Mouse (Mus musculus) intestine, postnatal 0 days (tissue): ENCODE data around the gene Bcl2l12. TPM values are rescaled to one million over a fixed set of nuclear protein-coding genes. Genes with fewer than 3 reads are reported as not detected.

Experiments
- ATAC-seq: fragments of 200-750 bp; cut with Nextera tagmentation; 2 replicates; pipeline ENCODE4 v1.8.0; 2017; ENCODE audit warnings: mild to moderate bottlenecking, moderate TSS enrichment, moderate library complexity
- H3K27ac ChIP-seq: fragments of 300-500 bp; sonication (generic); 2 replicates; pipeline ENCODE4 v1.5.1; 2014; ENCODE audit warnings: mild to moderate bottlenecking, low read depth, low read length, moderate library complexity
- H3K27me3 ChIP-seq: fragments of 300-500 bp; sonication (generic); replicated peaks from 2 replicates; pipeline ENCODE4 v1.6.1; 2014; ENCODE audit warnings: low read length, mixed read lengths; ENCODE audit not compliant: control insufficient read depth, insufficient read depth
- H3K36me3 ChIP-seq: fragments of 300-500 bp; sonication (generic); 2 replicates; pipeline ENCODE4 v1.6.1; 2014; ENCODE audit warnings: mild to moderate bottlenecking, moderate library complexity; ENCODE audit not compliant: control insufficient read depth, insufficient read depth
- H3K4me1 ChIP-seq: fragments of 300-500 bp; sonication (generic); replicated peaks from 2 replicates; pipeline ENCODE4 v1.6.1; 2014; ENCODE audit warnings: antibody characterized with exemption, low read length, mixed read lengths; ENCODE audit not compliant: control insufficient read depth, insufficient read depth
- H3K4me2 ChIP-seq: fragments of 300-500 bp; sonication (generic); replicated peaks from 2 replicates; pipeline ENCODE4 v1.6.1; 2014; ENCODE audit warnings: low read depth, mild to moderate bottlenecking, moderate library complexity
- H3K4me3 ChIP-seq: fragments of 300-500 bp; sonication (generic); 2 replicates; pipeline ENCODE4 v1.5.1; 2014; ENCODE audit warnings: low read depth, low read length
- H3K9ac ChIP-seq: fragments of 300-500 bp; sonication (generic); 2 replicates; pipeline ENCODE4 v1.6.1; 2014; ENCODE audit warnings: mild to moderate bottlenecking, low read depth, low read length
- H3K9me3 ChIP-seq: fragments of 300-500 bp; sonication (generic); 2 replicates; pipeline ENCODE4 v1.6.1; 2016; ENCODE audit warnings: mixed run types; ENCODE audit not compliant: control insufficient read depth
- CTCF ChIP-seq: sonication (generic); IDR thresholded peaks from 2 replicates; pipeline ENCODE4 v1.5.1; 2016; ENCODE audit warnings: low read depth, mild to moderate bottlenecking, control low read depth, antibody characterized with exemption, moderate library complexity
- WGBS: fragments of 180-500 bp; shearing (Covaris S2); extraction: QIAGEN DNeasy Blood & Tissue Kit; methylation state at CpG from one replicate; pipeline ENCODE4 v1.1.7; 2014; 5-methylcytosine and 5-hydroxymethylcytosine counted together
- polyA plus RNA-seq: library from polyadenylated mRNA; unstranded; fragments of >200 nt; fragmentation: Nextera tagmentation; extraction: Ambion mirVana; gene quantifications from 2 replicates; pipeline ENCODE4 v1.2.1, GENCODE M21; 2015

The Bcl2l12 gene
- 18.3 and 19.6 TPM in 2 replicates for polyA plus RNA-seq

GRCm38 (mm10) chr7:44998501-44998955, at the start of gene Bcl2l12:
Gene Bcl2l12 (minus strand): TSS chr7:44998712.
- H3K9me3 ChIP-seq = no peaks in the 10 kb centered on the region
- peak; percentile 0; the same call in 1 of the 2 replicates for ATAC-seq
- H3K27ac ChIP-seq = peak within 1 kb of the TSS; percentile 83
- peak within 1 kb of the TSS; percentile 74 for H3K9ac ChIP-seq
- WGBS = 2% methylated on average over 18 of the region's 18 CpGs
- 0 out of 2 replicates have a peak, but pooled peaks cover 5% of the 10 kb centered on the region for H3K4me1 ChIP-seq
- no peak for TF ChIP-seq CTCF
- peak within 1 kb of the TSS; percentile 83 for H3K4me3 ChIP-seq
- peak within 1 kb of the TSS; percentile 78 for H3K4me2 ChIP-seq
- H3K36me3 ChIP-seq = peaks cover 46% of the 10 kb centered on the region
- H3K27me3 ChIP-seq = no peaks in the 10 kb centered on the region

DNA sequence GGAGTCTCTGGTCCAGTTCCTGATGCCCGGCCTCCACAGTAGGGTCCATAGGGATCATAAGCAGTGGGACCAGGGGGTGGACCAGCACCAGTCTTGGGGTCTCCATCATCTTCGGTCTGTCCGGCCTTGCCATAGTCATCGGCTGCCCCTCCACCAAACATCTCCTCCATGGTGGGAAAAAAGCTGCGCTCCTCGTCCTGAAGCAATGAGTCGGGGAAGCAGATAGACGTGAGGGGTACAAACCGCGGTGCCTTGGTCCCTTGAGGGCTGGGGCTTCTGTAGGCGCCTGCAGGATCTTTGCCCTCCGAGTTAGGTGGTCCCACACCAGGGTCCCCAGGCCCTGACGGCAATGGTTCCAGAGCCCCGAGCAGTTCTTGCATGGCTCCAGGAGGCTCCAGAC, 49.0 kb upstream of the Bcl2l12 start:
- WGBS = 97% methylated on average over 14 of the region's 14 CpGs
- Histone ChIP-seq H3K27me3 (no peaks in the 10 kb centered on the region), H3K36me3 (peaks cover 71% of the 10 kb centered on the region), H3K9me3 (no peaks in the 10 kb centered on the region), H3K27ac (no peak overlapping the region), H3K9ac (no peak overlapping the region), H3K4me3 (no peak overlapping the region), H3K4me2 (no peak overlapping the region), H3K4me1 (0 out of 2 replicates have a peak, but pooled peaks cover 4% of the 10 kb centered on the region)
- TF ChIP-seq CTCF = no peak
- no peak for ATAC-seq

GRCm38 (mm10) chr7:45046853-45047350, 48.4 kb upstream of the Bcl2l12 start:
- TF ChIP-seq CTCF = no peak
- H3K9me3 ChIP-seq = no peaks in the 10 kb centered on the region
- H3K4me3 ChIP-seq = no peak overlapping the region
- 0 out of 2 replicates have a peak, but pooled peaks cover 4% of the 10 kb centered on the region for H3K4me1 ChIP-seq
- no peaks in the 10 kb centered on the region for H3K27me3 ChIP-seq
- H3K4me2 ChIP-seq = no peak overlapping the region
- H3K27ac ChIP-seq = no peak overlapping the region; the same call in 1 of the 2 replicates
- peaks cover 72% of the 10 kb centered on the region for H3K36me3 ChIP-seq
- H3K9ac ChIP-seq = no peak overlapping the region
- 94% methylated on average over 26 of the region's 26 CpGs for WGBS
- ATAC-seq = no peak

DNA sequence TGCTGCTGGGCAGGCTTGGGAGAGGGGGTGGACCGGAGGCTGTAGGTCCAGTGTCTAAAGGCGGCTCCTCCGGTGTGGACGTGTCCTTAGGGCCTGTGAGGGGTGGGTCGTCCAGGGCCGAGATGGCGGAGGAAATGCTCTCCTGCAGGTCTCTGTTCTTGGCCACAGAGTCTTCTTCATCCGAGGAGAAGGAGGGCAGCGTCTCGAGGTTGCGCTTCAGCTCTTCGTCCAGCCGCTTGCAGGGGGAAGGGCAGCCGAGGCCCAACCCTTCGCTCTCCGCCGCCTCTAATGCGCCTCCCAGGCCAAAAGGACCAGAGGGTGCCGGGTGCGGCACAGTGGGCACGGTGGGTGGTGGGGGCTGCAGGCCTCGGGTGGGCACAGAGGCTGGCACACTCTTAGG, 47.2 kb upstream of the Bcl2l12 start:
- Histone ChIP-seq H3K27me3 (no peaks in the 10 kb centered on the region), H3K4me1 (no peaks in the 10 kb centered on the region), H3K36me3 (peaks cover 82% of the 10 kb centered on the region), H3K9me3 (no peaks in the 10 kb centered on the region), H3K4me2 (no peak overlapping the region), H3K9ac (no peak overlapping the region), H3K27ac (no peak overlapping the region), H3K4me3 (no peak overlapping the region)
- no peak for TF ChIP-seq CTCF
- WGBS = 96% methylated on average over 22 of the region's 22 CpGs
- no peak for ATAC-seq

- Histone ChIP-seq H3K27ac (peak overlapping the region; percentile 15; the same call in 1 of the 2 replicates), H3K4me3 (no peak overlapping the region), H3K36me3 (peaks cover 76% of the 10 kb centered on the region), H3K4me2 (no peak overlapping the region), H3K9me3 (no peaks in the 10 kb centered on the region), H3K27me3 (no peaks in the 10 kb centered on the region), H3K9ac (no peak overlapping the region), H3K4me1 (no peaks in the 10 kb centered on the region)
- TF ChIP-seq CTCF = no peak
- no peak for ATAC-seq
- 93% methylated on average over 14 of the region's 14 CpGs for WGBS
Measured at GRCm38 (mm10) chr7:45043307-45043706, 44.8 kb upstream of the Bcl2l12 start.

DNA sequence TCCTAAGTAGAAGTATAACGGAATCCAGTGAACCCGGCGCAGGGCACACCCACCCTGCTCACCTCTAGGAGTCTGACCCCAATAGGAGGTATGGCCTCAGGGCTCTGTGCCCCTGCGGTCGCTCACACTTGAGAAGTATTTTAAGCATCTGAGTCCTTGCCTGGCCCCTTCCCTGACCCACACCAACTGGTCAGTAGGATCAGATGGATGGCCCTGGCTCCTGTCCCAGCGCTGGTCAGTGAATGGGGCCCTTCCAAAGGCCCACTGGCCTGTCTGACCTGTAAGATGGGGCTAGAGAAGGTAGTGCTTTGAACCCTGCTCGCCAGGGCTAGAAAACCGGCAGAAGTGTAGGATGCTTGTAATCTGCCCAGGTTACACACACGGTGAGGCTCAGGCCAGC, 42.3 kb upstream of the Bcl2l12 start:
- Histone ChIP-seq H3K4me3 (no peak overlapping the region), H3K4me2 (no peak overlapping the region), H3K27me3 (no peaks in the 10 kb centered on the region), H3K4me1 (no peaks in the 10 kb centered on the region), H3K9ac (no peak overlapping the region), H3K9me3 (no peaks in the 10 kb centered on the region), H3K36me3 (peaks cover 65% of the 10 kb centered on the region), H3K27ac (no peak overlapping the region)
- TF ChIP-seq CTCF = no peak
- ATAC-seq = no peak
- 91% methylated on average over 9 of the region's 9 CpGs for WGBS
